Mouse (Mus musculus) midbrain, embryonic 13.5 days (tissue): ENCODE measurements around the gene Gm17660. TPM values are rescaled to one million over a fixed set of nuclear protein-coding genes. Genes with fewer than 3 reads are reported as not detected.

Experiments
- ATAC-seq: fragments of 200-750 bp; cut with Nextera tagmentation; 2 replicates; pipeline ENCODE4 v1.8.0; 2017; ENCODE audit warnings: mild to moderate bottlenecking, moderate TSS enrichment, moderate library complexity
- H3K27ac ChIP-seq: fragments of 300-500 bp; sonication (generic); 2 replicates; pipeline ENCODE4 v1.5.1; 2015; ENCODE audit warnings: inconsistent platforms, mild to moderate bottlenecking, moderate library complexity
- H3K27me3 ChIP-seq: fragments of 300-500 bp; sonication (generic); 2 replicates; pipeline ENCODE4 v1.6.1; 2015; ENCODE audit warnings: mild to moderate bottlenecking, inconsistent platforms
- H3K36me3 ChIP-seq: fragments of 300-500 bp; sonication (generic); 2 replicates; pipeline ENCODE4 v1.6.1; 2015; ENCODE audit warnings: mild to moderate bottlenecking, inconsistent platforms
- H3K4me1 ChIP-seq: fragments of 300-500 bp; sonication (generic); replicated peaks from 2 replicates; pipeline ENCODE4 v1.6.1; 2015; ENCODE audit warnings: inconsistent platforms
- H3K4me2 ChIP-seq: fragments of 300-500 bp; sonication (generic); replicated peaks from 2 replicates; pipeline ENCODE4 v1.6.1; 2015; ENCODE audit warnings: moderate library complexity, mild to moderate bottlenecking, inconsistent platforms
- H3K4me3 ChIP-seq: fragments of 300-500 bp; sonication (generic); replicated peaks from 2 replicates; pipeline ENCODE4 v1.5.1; 2015; ENCODE audit warnings: mild to moderate bottlenecking, inconsistent platforms
- H3K9ac ChIP-seq: fragments of 300-500 bp; sonication (generic); replicated peaks from 2 replicates; pipeline ENCODE4 v1.6.1; 2015; ENCODE audit warnings: mild to moderate bottlenecking, inconsistent platforms
- H3K9me3 ChIP-seq: fragments of 300-500 bp; sonication (generic); 2 replicates; pipeline ENCODE4 v1.6.1; 2016; ENCODE audit warnings: mild to moderate bottlenecking, inconsistent platforms
- WGBS: fragments of 180-500 bp; shearing (Covaris S2); methylation state at CpG from one replicate; pipeline ENCODE4 v1.1.7; 2015; 5-methylcytosine and 5-hydroxymethylcytosine counted together
- polyA plus RNA-seq: library from polyadenylated mRNA; unstranded; fragments of >200 nt; fragmentation: Nextera tagmentation; extraction: Ambion mirVana; gene quantifications from 2 replicates; pipeline ENCODE4 v1.2.1, GENCODE M21; 2015

Gene Gm17660
- polyA plus RNA-seq, 1 experiment from 2014 or later: not detected

GRCm38 (mm10) chr5:104073602-104074001 is 3.8 kb downstream of the Gm17660 start:
- H3K36me3 ChIP-seq: no peaks in the 10 kb centered on the region
- H3K4me2 ChIP-seq: no peak overlapping the region
- H3K27ac ChIP-seq: no peak overlapping the region
- ATAC-seq: peak; percentile 84
- no peak overlapping the region for H3K4me3 ChIP-seq
- WGBS: 86% methylated on average over 5 of the region's 5 CpGs
- H3K27me3 ChIP-seq: peaks cover 13% of the 10 kb centered on the region; the same call in 1 of the 2 replicates
- no peak overlapping the region for H3K9ac ChIP-seq
- peaks cover 6% of the 10 kb centered on the region for H3K4me1 ChIP-seq
- H3K9me3 ChIP-seq: no peaks in the 10 kb centered on the region

GRCm38 (mm10) chr5:104072272-104072886 is 5.0 kb downstream of the Gm17660 start:
- 2% methylated on average over 6 of the region's 8 CpGs for WGBS
- no peaks in the 10 kb centered on the region for H3K9me3 ChIP-seq

GRCm38 (mm10) chr5:104071048-104071447 is 6.4 kb downstream of the Gm17660 start:
- peaks cover 13% of the 10 kb centered on the region; the same call in 1 of the 2 replicates for H3K27me3 ChIP-seq
- no peak overlapping the region for H3K4me3 ChIP-seq
- H3K27ac ChIP-seq: no peak overlapping the region
- no peaks in the 10 kb centered on the region for H3K36me3 ChIP-seq
- 68% methylated on average over 4 of the region's 4 CpGs for WGBS
- H3K9me3 ChIP-seq: no peaks in the 10 kb centered on the region
- H3K4me1 ChIP-seq: peaks cover 6% of the 10 kb centered on the region
- no peak overlapping the region for H3K4me2 ChIP-seq
- no peak for ATAC-seq
- no peak overlapping the region for H3K9ac ChIP-seq

More at GRCm38 (mm10) chr5:104072272-104072886, 5.0 kb downstream of the Gm17660 start:
- H3K4me1 ChIP-seq: peaks cover 6% of the 10 kb centered on the region
- H3K4me3 ChIP-seq: no peak overlapping the region
- H3K27me3 ChIP-seq: peaks cover 13% of the 10 kb centered on the region; the same call in 1 of the 2 replicates
- no peak overlapping the region for H3K9ac ChIP-seq
- H3K27ac ChIP-seq: peak overlapping the region; percentile 37
- no peaks in the 10 kb centered on the region for H3K36me3 ChIP-seq
- H3K4me2 ChIP-seq: no peak overlapping the region; the same call in 1 of the 2 replicates
- ATAC-seq: peak; percentile 91

- peaks cover 6% of the 10 kb centered on the region for H3K4me1 ChIP-seq
- 89% methylated on average over 7 of the region's 7 CpGs for WGBS
- ATAC-seq: no peak
These were observed 8.7 kb downstream of the Gm17660 start for GRCm38 (mm10) chr5:104068751-104069150.

GRCm38 (mm10) chr5:104062773-104063551 is 14.4 kb downstream of the Gm17660 start:
- Histone ChIP-seq H3K9me3 (no peaks in the 10 kb centered on the region), H3K4me3 (no peak overlapping the region), H3K36me3 (peaks cover 53% of the 10 kb centered on the region), H3K9ac (no peak overlapping the region), H3K27ac (no peak overlapping the region), H3K27me3 (no peaks in the 10 kb centered on the region), H3K4me1 (no peaks in the 10 kb centered on the region), H3K4me2 (no peak overlapping the region)
- WGBS: 87% methylated on average over 11 of the region's 11 CpGs
- no peak for ATAC-seq

More at GRCm38 (mm10) chr5:104068751-104069150, 8.7 kb downstream of the Gm17660 start:
- no peaks in the 10 kb centered on the region for H3K9me3 ChIP-seq
- H3K27me3 ChIP-seq: no peaks in the 10 kb centered on the region
- no peak overlapping the region for H3K4me2 ChIP-seq
- H3K27ac ChIP-seq: no peak overlapping the region
- H3K36me3 ChIP-seq: peaks cover 7% of the 10 kb centered on the region
- no peak overlapping the region for H3K9ac ChIP-seq
- no peak overlapping the region for H3K4me3 ChIP-seq

- no peaks in the 10 kb centered on the region for H3K27me3 ChIP-seq
- H3K4me3 ChIP-seq: no peak overlapping the region
- no peak for ATAC-seq
- no peak overlapping the region for H3K4me2 ChIP-seq
- H3K36me3 ChIP-seq: peaks cover 53% of the 10 kb centered on the region
- no peaks in the 10 kb centered on the region for H3K4me1 ChIP-seq
- WGBS: 75% methylated on average over 13 of the region's 13 CpGs
- H3K27ac ChIP-seq: no peak overlapping the region
- H3K9ac ChIP-seq: no peak overlapping the region
- H3K9me3 ChIP-seq: no peaks in the 10 kb centered on the region
These were observed 15.3 kb downstream of the Gm17660 start for GRCm38 (mm10) chr5:104061936-104062772.

GRCm38 (mm10) chr5:104060429-104060828 is 17.0 kb downstream of the Gm17660 start:
- Histone ChIP-seq H3K27me3 (no peaks in the 10 kb centered on the region), H3K9me3 (no peaks in the 10 kb centered on the region), H3K36me3 (peaks cover 53% of the 10 kb centered on the region), H3K4me3 (no peak overlapping the region), H3K4me2 (no peak overlapping the region), H3K9ac (no peak overlapping the region), H3K4me1 (no peaks in the 10 kb centered on the region), H3K27ac (no peak overlapping the region)
- WGBS: 96% methylated on average over 5 of the region's 5 CpGs
- ATAC-seq: no peak

- no peak overlapping the region for H3K4me2 ChIP-seq
- H3K27ac ChIP-seq: no peak overlapping the region
- no peaks in the 10 kb centered on the region for H3K27me3 ChIP-seq
- ATAC-seq: no peak
- H3K4me1 ChIP-seq: no peaks in the 10 kb centered on the region
- whole genome bisulfite sequencing: 80% methylated on average over 9 of the region's 9 CpGs
- H3K4me3 ChIP-seq: no peak overlapping the region
- no peaks in the 10 kb centered on the region for H3K9me3 ChIP-seq
- no peak overlapping the region for H3K9ac ChIP-seq
- peaks cover 47% of the 10 kb centered on the region for H3K36me3 ChIP-seq
These were observed 17.8 kb downstream of the Gm17660 start for GRCm38 (mm10) chr5:104059628-104060027.

- no peak overlapping the region for H3K4me3 ChIP-seq
- no peaks in the 10 kb centered on the region for H3K27me3 ChIP-seq
- no peak overlapping the region for H3K4me2 ChIP-seq
- H3K4me1 ChIP-seq: no peaks in the 10 kb centered on the region
- 62% methylated on average over 15 of the region's 15 CpGs for WGBS
- H3K9ac ChIP-seq: no peak overlapping the region
- no peaks in the 10 kb centered on the region for H3K9me3 ChIP-seq
- peaks cover 41% of the 10 kb centered on the region for H3K36me3 ChIP-seq
- ATAC-seq: no peak
- H3K27ac ChIP-seq: no peak overlapping the region
These were observed 19.4 kb downstream of the Gm17660 start for GRCm38 (mm10) chr5:104058021-104058420.

GRCm38 (mm10) chr5:104056295-104056694 is 21.1 kb downstream of the Gm17660 start:
- H3K27me3 ChIP-seq: no peaks in the 10 kb centered on the region
- ATAC-seq: no peak
- no peak overlapping the region for H3K9ac ChIP-seq
- H3K4me1 ChIP-seq: no peaks in the 10 kb centered on the region
- no peak overlapping the region for H3K4me2 ChIP-seq
- H3K4me3 ChIP-seq: no peak overlapping the region
- H3K27ac ChIP-seq: no peak overlapping the region
- WGBS: 92% methylated on average over 7 of the region's 7 CpGs
- H3K36me3 ChIP-seq: peaks cover 39% of the 10 kb centered on the region
- no peaks in the 10 kb centered on the region for H3K9me3 ChIP-seq

GRCm38 (mm10) chr5:104055816-104056215 is 21.6 kb downstream of the Gm17660 start:
- no peak overlapping the region for H3K9ac ChIP-seq
- H3K9me3 ChIP-seq: no peaks in the 10 kb centered on the region
- 96% methylated on average over 4 of the region's 4 CpGs for WGBS
- H3K27ac ChIP-seq: no peak overlapping the region
- H3K4me2 ChIP-seq: no peak overlapping the region
- H3K27me3 ChIP-seq: no peaks in the 10 kb centered on the region
- H3K4me3 ChIP-seq: no peak overlapping the region
- ATAC-seq: no peak
- H3K36me3 ChIP-seq: peaks cover 39% of the 10 kb centered on the region
- H3K4me1 ChIP-seq: no peaks in the 10 kb centered on the region

- no peak overlapping the region for H3K4me2 ChIP-seq
- WGBS: 95% methylated on average over 4 of the region's 4 CpGs
- no peak for ATAC-seq
- H3K9me3 ChIP-seq: no peaks in the 10 kb centered on the region
- H3K9ac ChIP-seq: no peak overlapping the region
- H3K4me1 ChIP-seq: no peaks in the 10 kb centered on the region
- H3K27me3 ChIP-seq: no peaks in the 10 kb centered on the region
- H3K4me3 ChIP-seq: no peak overlapping the region
- peaks cover 36% of the 10 kb centered on the region for H3K36me3 ChIP-seq
- no peak overlapping the region for H3K27ac ChIP-seq
These were observed 22.5 kb downstream of the Gm17660 start for GRCm38 (mm10) chr5:104054938-104055337.
